Mouse (Mus musculus) MEL (cell line): Measurements from ENCODE around the gene Lsamp. TPM values are rescaled to one million over a fixed set of nuclear protein-coding genes. Genes with fewer than 3 reads are reported as not detected.

Source experiments
- DNase-seq: peaks from one replicate; pipeline ENCODE4 v3.0.0; 2011; ENCODE audit warnings: low read depth, low spot score
- H3K27ac ChIP-seq: 2 replicates; pipeline ENCODE4 v1.5.1; 2012; ENCODE audit warnings: low read depth, mild to moderate bottlenecking, control low read depth, low read length, moderate library complexity; ENCODE audit not compliant: control insufficient read depth
- H3K27me3 ChIP-seq, 2 experiments: fragments of 150-350 bp in 1 of 2; sonication (generic) in 1 of 2; 2 replicates each; pipeline ENCODE4 v1.6.1; 2012; ENCODE audit warnings: low read length in 2 of 2, mild to moderate bottlenecking in 2 of 2, improper control_type of control experiment in 1 of 2, moderate library complexity in 1 of 2; ENCODE audit not compliant: insufficient read depth in 2 of 2, control insufficient read depth in 1 of 2
- H3K36me3 ChIP-seq, 2 experiments: 2 replicates each; pipeline ENCODE4 v1.6.1; 2012 to 2014; ENCODE audit warnings: low read length in 2 of 2, improper control_type of control experiment in 1 of 2, inconsistent platforms in 1 of 2, mild to moderate bottlenecking in 1 of 2; ENCODE audit not compliant: insufficient read depth in 2 of 2, control insufficient read depth in 1 of 2
- H3K4me1 ChIP-seq, 2 experiments: fragments of 150-350 bp in 1 of 2; sonication (generic) in 1 of 2; 2 replicates each; pipeline ENCODE4 v1.6.1; 2012; ENCODE audit warnings: low read length in 2 of 2, improper control_type of control experiment in 1 of 2, mild to moderate bottlenecking in 1 of 2; ENCODE audit not compliant: insufficient read depth in 2 of 2, control insufficient read depth in 1 of 2
- H3K4me3 ChIP-seq, 2 experiments: fragments of 150-350 bp in 1 of 2; sonication (generic) in 1 of 2; 2 replicates each; pipeline ENCODE4 v1.5.1; 2012; ENCODE audit warnings: low read depth in 2 of 2, low read length in 2 of 2, mild to moderate bottlenecking in 2 of 2, moderate library complexity in 2 of 2, control low read depth in 1 of 2, improper control_type of control experiment in 1 of 2; ENCODE audit not compliant: control insufficient read depth in 1 of 2, insufficient read depth in 1 of 2
- H3K79me2 ChIP-seq: 2 replicates; pipeline ENCODE4 v1.6.1; 2012; ENCODE audit warnings: mild to moderate bottlenecking, low read length, moderate library complexity; ENCODE audit not compliant: control insufficient read depth, poor library complexity, insufficient read depth
- H3K9ac ChIP-seq: 2 replicates; pipeline ENCODE4 v1.6.1; 2012; ENCODE audit warnings: low read depth, mild to moderate bottlenecking, control low read depth, low read length, moderate library complexity; ENCODE audit not compliant: control insufficient read depth, poor library complexity, severe bottlenecking
- H3K9me3 ChIP-seq: fragments of 150-350 bp; sonication (generic); replicated peaks from 2 replicates; pipeline ENCODE4 v1.6.1; 2012; ENCODE audit warnings: mild to moderate bottlenecking, low read length, improper control_type of control experiment, moderate library complexity; ENCODE audit not compliant: insufficient read depth
- BHLHE40 ChIP-seq: IDR thresholded peaks from 2 replicates; pipeline ENCODE4 v1.6.1; 2012; ENCODE audit warnings: low read depth, mild to moderate bottlenecking, inconsistent platforms, low read length, improper control_type of control experiment, borderline replicate concordance
- CTCF ChIP-seq, 3 experiments: IDR thresholded peaks in 2 of 3; conservative IDR thresholded peaks in 1 of 3; 2 replicates each; pipeline ENCODE4 v1.5.1; 2011 to 2012; ENCODE audit warnings: low read length in 3 of 3, low read depth in 2 of 3, mild to moderate bottlenecking in 2 of 3, improper control_type of control experiment in 1 of 3, inconsistent platforms in 1 of 3, mixed read lengths in 1 of 3, moderate library complexity in 1 of 3; ENCODE audit not compliant: control insufficient read depth in 1 of 3, insufficient read depth in 1 of 3, poor library complexity in 1 of 3, severe bottlenecking in 1 of 3
- GABPA ChIP-seq: IDR thresholded peaks from 2 replicates; pipeline ENCODE4 v1.6.1; 2012; ENCODE audit warnings: low read depth, mild to moderate bottlenecking, inconsistent platforms, low read length, improper control_type of control experiment, moderate library complexity
- HCFC1 ChIP-seq: IDR thresholded peaks from 2 replicates; pipeline ENCODE4 v1.6.1; 2012; ENCODE audit warnings: low read depth, mild to moderate bottlenecking, inconsistent platforms, low read length, improper control_type of control experiment, moderate library complexity
- MAFK ChIP-seq: IDR thresholded peaks from 2 replicates; pipeline ENCODE4 v1.6.1; 2011; ENCODE audit warnings: low read depth, mild to moderate bottlenecking, low read length, improper control_type of control experiment, borderline replicate concordance
- MXI1 ChIP-seq: IDR thresholded peaks from 2 replicates; pipeline ENCODE4 v1.6.1; 2011; ENCODE audit warnings: mild to moderate bottlenecking, low read depth, low read length, improper control_type of control experiment
- MYC ChIP-seq: IDR thresholded peaks from 2 replicates; pipeline ENCODE4 v1.6.1; 2011; ENCODE audit warnings: low read depth, mild to moderate bottlenecking, low read length, improper control_type of control experiment, moderate library complexity
- NELFE ChIP-seq: IDR thresholded peaks from 2 replicates; pipeline ENCODE4 v1.6.1; 2011; ENCODE audit warnings: low read depth, low read length, improper control_type of control experiment
- NRF1 ChIP-seq: IDR thresholded peaks from 2 replicates; pipeline ENCODE4 v1.6.1; 2014; ENCODE audit warnings: low read depth, mild to moderate bottlenecking, inconsistent platforms, low read length, improper control_type of control experiment, moderate library complexity; ENCODE audit not compliant: poor library complexity, insufficient read depth, severe bottlenecking
- POLR2AphosphoS2 ChIP-seq: IDR thresholded peaks from 2 replicates; pipeline ENCODE4 v1.6.1; 2011; ENCODE audit warnings: low read length, improper control_type of control experiment
- POLR2AphosphoS5 ChIP-seq: IDR thresholded peaks from 2 replicates; pipeline ENCODE4 v1.6.1; 2012; ENCODE audit warnings: low read depth, borderline replicate concordance, mild to moderate bottlenecking, inconsistent platforms, low read length, moderate library complexity, mixed read lengths
- RCOR1 ChIP-seq: IDR thresholded peaks from 2 replicates; pipeline ENCODE4 v1.6.1; 2012; ENCODE audit warnings: low read depth, mild to moderate bottlenecking, inconsistent platforms, low read length, improper control_type of control experiment
- SIN3A ChIP-seq: IDR thresholded peaks from 2 replicates; pipeline ENCODE4 v1.6.1; 2012; ENCODE audit warnings: low read length, improper control_type of control experiment, inconsistent platforms
- TBP ChIP-seq: IDR thresholded peaks from 2 replicates; pipeline ENCODE4 v1.8.0; 2011; ENCODE audit warnings: low read depth, low read length, improper control_type of control experiment
- UBTF ChIP-seq: IDR thresholded peaks from 2 replicates; pipeline ENCODE4 v1.6.1; 2012; ENCODE audit warnings: low read depth, mild to moderate bottlenecking, inconsistent platforms, low read length, improper control_type of control experiment, moderate library complexity, borderline replicate concordance; ENCODE audit not compliant: insufficient read depth
- USF1 ChIP-seq: IDR thresholded peaks from 2 replicates; pipeline ENCODE4 v1.6.1; 2014; ENCODE audit warnings: low read depth, mild to moderate bottlenecking, inconsistent platforms, low read length, improper control_type of control experiment, moderate library complexity
- USF2 ChIP-seq, 2 experiments: IDR thresholded peaks; 2 replicates each; pipeline ENCODE4 v1.6.1; 2011 to 2012; ENCODE audit warnings: improper control_type of control experiment in 2 of 2, low read length in 2 of 2, borderline replicate concordance in 1 of 2, inconsistent platforms in 1 of 2, low read depth in 1 of 2, mild to moderate bottlenecking in 1 of 2; ENCODE audit not compliant: insufficient read depth in 1 of 2
- ZKSCAN1 ChIP-seq: IDR thresholded peaks from 2 replicates; pipeline ENCODE4 v1.6.1; 2012; ENCODE audit warnings: low read depth, mild to moderate bottlenecking, inconsistent platforms, low read length, improper control_type of control experiment, moderate library complexity
- ZMIZ1 ChIP-seq: IDR thresholded peaks from 2 replicates; pipeline ENCODE4 v1.6.1; 2012; ENCODE audit warnings: low read depth, mild to moderate bottlenecking, inconsistent platforms, low read length, improper control_type of control experiment, moderate library complexity
- polyA plus RNA-seq, 2 experiments: library from polyadenylated mRNA; stranded (reverse) in 1 of 2; unstranded in 1 of 2; fragments of >175 nt in 1 of 2; fragments of >200 nt in 1 of 2; gene quantifications; 2 replicates each; pipeline versions ENCODE4 v1.2.1 to v1.2.4; 2012; ENCODE audit warnings: low replicate concordance in 2 of 2, low read depth in 1 of 2; ENCODE audit not compliant: insufficient read length in 2 of 2, insufficient read depth in 1 of 2, missing spikeins in 1 of 2
- total RNA-seq: library from RNA; depleted of rRNA; stranded (reverse); fragments of 300-350 nt; gene quantifications from 2 replicates; pipeline ENCODE4 v1.2.3, GENCODE M21; 2012

Lsamp gene
- total and polyA plus RNA-seq, 3 experiments = 0.42 TPM; not detected in 2

DNA sequence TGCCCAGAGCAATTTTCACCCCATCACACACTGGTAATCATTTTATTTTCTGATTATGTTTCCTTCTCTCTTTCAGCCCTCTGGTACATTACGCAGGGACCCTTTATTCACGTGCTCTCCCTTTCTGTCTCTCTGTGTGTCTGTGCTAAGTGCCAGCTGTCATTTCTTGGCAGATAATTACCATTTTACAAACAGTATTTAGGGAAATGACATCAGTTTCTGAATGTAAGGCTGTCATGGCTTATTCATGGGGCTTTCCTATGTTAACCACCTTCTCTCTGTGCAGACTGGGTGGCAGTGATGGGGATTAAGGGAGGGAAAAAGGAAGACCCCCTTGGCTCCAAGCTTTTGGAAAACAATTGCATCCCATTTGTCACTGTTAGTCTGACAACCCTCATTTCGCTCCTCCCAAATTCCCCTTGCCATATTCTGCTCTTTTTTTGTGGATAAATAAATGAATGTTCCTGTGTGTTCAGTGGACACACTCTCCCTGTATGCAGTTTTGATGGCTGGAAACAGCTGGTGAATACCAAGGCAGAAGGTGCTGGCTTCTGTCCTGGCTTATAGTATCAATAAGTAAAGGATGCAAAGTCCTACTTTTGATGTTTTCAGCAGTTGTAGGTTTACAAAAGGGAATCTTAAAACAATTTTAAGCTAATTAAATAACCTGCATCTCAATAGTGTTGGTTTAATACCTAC, 520.2 kb downstream of the Lsamp start:
- H3K79me2 ChIP-seq = no peaks in the 10 kb centered on the region
- H3K4me3 ChIP-seq = no peak overlapping the region
- H3K27me3 ChIP-seq = no peaks in the 10 kb centered on the region
- TF ChIP-seq NELFE (no peak), TBP (no peak), MYC (no peak), USF1 (no peak), SIN3A (no peak), CTCF (IDR thresholded peaks at IDR 0.05 in 2 of 3, conservative IDR thresholded peaks at IDR 0.05 in 1 of 3; ENCODE audit: control insufficient read depth in 1 of 3, insufficient read depth in 1 of 3, low read depth in 2 of 3, low read length in 3 of 3, poor library complexity in 1 of 3, severe bottlenecking in 1 of 3) (no peak), POLR2AphosphoS2 (no peak), GABPA (no peak), MAFK (no peak), RCOR1 (no peak), NRF1 (no peak), POLR2AphosphoS5 (no peak), UBTF (no peak), ZMIZ1 (no peak), MXI1 (no peak), HCFC1 (no peak), BHLHE40 (no peak), ZKSCAN1 (no peak), USF2 (IDR thresholded peaks at IDR 0.05; ENCODE audit: borderline replicate concordance in 1 of 2, insufficient read depth in 1 of 2, low read depth in 1 of 2, low read length in 2 of 2) (no peak)
- no peak for DNase-seq
- no peaks in the 10 kb centered on the region for H3K4me1 ChIP-seq
- no peaks in the 10 kb centered on the region for H3K9me3 ChIP-seq
- H3K27ac ChIP-seq = no peak overlapping the region
- no peak overlapping the region for H3K9ac ChIP-seq
- no peaks in the 10 kb centered on the region for H3K36me3 ChIP-seq
